Mouse (Mus musculus) cerebellum, postnatal 14 days (tissue): ENCODE data around the gene Zfp184.
A peak's percentile ranks its signal among the peaks of the same experiment; 100 is the strongest.

Experiments
- DNase-seq, 2 experiments: peaks; one replicate each; pipeline ENCODE4 v3.0.0; 2021; ENCODE audit warnings: mixed read lengths in 2 of 2

Gene Zfp184

DNA sequence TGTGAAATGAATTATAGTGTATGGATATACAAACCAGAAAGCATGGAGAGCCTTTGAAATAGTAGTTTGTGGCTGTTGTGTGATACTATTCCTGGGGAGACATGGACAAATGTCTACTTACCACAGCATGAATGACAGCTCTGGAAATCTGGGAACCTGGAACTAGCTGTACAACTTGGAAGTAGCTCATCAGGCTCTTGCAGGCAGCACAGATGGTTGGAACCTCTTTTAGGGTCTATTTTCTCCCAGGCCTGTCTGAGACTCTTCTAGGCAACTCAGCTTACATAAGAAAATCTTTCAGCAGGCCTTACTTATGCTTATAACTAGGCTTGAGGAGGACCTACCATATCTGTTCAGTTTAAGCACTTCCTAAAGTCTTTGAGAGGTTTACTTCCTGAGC lies 21.5 kb upstream of the Zfp184 start:
- no peak for DNase-seq

DNA sequence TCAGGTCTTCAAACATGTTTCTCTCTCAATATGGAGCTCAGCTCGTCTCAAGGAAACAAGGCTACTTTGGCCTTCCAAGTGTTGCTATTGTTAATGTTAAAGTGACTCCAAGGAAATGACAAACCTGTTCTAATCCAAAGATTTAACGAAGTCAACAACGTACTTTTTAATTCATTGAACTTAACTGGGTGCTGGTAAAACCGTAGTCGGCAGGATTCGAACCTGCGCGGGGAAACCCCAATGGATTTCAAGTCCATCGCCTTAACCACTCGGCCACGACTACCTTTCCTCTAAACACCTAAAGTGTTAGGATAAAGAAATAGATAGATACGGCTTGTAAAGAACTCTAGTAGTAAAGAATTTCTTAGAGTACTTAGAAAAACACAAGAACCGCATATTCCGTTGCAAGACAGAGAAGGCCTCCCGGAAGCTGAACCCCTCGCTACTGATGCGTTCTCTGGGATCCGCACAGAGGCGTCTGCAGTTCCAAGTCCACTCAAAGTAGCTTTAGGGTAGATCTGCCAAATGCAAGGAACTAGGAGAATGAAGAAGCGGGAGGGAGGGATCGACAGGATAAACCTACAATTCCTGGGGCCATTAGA lies 20.1 kb upstream of the Zfp184 start:
- peak in 1 of 2 experiments; percentile 22 for DNase-seq

DNA sequence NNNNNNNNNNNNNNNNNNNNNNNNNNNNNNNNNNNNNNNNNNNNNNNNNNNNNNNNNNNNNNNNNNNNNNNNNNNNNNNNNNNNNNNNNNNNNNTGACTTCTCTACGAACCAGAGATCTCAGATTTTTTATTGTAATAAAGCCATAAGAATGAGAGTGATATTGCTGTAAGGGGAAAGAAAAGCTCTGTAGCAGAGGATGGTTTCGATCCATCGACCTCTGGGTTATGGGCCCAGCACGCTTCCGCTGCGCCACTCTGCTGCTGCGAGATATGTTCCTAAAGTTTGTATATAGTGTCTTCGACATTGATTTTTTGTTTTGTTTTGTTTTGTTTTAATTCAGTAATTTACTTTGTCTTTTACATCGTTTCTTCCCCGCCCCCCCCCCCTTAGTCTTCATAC lies 13.9 kb upstream of the Zfp184 start:
- DNase-seq: no peak

DNA sequence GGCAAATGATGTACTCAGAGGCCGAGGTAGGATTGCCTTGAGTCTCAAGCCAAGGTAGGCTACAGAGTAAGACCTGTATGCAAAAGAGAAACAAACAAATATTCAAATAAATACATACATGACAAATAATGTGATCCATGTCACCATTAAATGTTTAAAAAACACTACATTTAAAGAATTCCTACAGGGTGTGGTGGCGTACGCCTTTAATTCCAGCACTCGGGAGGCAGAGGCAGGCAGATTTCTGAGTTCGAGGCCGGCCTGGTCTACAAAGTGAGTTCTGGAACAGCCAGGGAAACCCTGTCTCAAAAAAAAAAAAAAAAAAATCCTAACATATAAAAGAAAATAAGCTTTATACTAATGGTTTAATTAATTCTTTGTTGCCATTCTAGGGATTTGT lies 13.2 kb upstream of the Zfp184 start:
- no peak for DNase-seq

DNA sequence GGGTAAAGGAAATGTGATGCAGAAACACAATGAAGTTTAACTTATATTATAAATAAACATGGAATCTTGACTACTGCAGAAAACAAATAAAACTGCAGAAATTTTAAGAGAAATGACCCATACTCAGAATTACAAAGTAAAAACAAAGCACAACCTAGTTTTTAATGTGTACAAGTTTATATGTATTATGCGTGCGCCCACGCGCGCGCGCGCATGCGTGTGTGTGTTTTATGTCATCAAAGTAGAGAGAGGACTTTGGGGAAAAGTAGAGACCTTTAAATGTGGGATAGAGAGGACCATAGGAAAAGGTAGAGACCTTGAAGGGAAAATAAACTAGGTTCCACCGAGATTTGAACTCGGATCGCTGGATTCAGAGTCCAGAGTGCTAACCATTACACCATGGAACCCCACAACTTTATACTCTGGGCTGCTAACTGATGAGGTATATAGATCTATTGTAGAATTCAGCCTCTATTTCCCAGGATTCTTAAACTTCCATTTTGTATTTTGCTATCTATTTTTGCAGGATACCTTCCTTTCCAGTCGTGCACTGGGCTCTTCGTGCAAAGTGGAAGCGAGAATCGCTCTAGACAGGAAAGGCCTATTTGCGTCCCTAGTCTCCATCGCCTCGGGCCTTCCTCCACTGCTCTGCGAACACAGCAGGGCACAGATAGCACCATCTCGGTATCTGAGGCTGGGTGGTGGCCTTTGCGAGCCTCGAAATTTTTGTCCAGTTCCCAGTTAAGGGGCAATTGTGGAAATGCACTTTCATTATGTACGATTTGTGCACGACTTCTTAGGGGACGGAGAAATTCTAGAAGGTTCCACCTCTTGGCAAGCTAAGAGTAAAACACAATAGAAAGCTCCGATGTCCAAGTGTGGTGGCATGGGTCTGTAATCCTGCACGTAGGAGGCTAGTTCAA lies 11.0 kb upstream of the Zfp184 start:
- DNase-seq: peak in 1 of 2 experiments; percentile 20

DNA sequence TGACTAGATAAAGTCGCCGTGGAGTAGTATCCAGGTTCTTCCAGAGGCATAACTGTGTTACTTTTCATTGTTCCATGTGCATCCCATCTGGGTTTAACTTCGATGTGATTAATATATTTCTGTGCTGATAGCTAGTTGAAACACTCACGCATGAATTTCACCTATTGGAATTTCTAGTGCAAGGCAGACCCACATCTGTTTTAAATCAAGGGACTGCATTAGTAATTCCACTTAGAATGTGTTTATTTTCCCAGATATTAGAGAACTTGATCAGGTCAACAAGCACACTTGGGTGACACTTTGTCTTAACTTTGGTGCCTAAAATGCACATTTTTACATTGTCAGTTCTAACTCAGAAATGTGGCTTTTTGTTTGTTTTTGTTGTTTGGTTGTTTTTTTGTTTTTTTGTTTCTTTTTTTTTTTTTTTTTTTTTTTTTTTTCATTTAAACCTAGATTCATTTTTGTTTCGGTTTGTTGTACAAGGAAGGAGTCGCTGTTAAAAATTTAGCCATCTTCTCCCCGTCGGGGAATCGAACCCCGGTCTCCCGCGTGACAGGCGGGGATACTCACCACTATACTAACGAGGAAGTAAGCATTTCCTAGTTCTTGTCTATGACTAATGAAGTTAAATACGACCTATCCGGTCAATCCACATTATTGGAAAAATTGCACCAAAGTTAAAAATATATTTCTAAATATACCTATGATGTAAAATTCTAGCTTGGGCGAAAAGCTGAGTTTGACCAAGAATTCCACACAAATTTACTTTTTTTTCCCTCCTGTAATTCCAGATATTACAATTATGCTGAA lies 9.7 kb upstream of the Zfp184 start:
- peak; percentile 49 to 71 for DNase-seq

DNA sequence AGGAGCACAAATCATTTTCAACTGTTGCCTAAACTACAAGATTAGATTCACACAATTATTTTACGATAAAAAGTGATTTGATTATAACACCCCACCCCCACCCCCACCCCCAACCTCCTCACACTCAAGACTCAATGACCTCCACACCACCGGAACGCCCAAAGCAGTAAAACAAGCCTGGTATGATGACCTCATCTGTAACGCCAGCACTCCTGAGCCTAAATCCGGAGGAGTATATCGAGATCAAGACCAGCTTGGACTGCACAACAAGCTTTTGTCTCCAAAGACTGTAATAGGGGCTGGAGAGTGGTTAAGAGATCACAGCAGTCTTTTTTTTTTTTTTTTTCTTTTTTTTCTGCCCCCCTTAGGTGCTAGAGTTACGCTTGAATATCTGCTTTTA lies 9.1 kb upstream of the Zfp184 start:
- DNase-seq: no peak

DNA sequence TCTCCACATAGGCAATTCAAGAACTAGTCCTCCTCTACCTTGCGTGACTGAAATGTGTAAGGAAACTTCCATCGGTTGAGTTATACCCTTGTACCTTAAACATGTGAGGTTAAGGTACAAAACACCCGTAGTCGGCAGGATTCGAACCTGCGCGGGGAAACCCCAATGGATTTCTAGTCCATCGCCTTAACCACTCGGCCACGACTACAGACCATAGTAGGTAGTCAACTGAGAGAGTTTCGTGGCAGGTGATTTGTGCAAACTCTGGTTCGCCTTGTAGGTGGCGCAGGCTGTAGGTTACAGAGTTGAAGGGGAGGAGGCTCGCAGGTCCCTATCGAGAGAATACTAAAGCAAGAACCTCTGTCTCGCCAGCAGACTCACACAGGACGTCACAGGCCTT lies 7.9 kb upstream of the Zfp184 start:
- DNase-seq: peak; percentile 18 to 33

DNA sequence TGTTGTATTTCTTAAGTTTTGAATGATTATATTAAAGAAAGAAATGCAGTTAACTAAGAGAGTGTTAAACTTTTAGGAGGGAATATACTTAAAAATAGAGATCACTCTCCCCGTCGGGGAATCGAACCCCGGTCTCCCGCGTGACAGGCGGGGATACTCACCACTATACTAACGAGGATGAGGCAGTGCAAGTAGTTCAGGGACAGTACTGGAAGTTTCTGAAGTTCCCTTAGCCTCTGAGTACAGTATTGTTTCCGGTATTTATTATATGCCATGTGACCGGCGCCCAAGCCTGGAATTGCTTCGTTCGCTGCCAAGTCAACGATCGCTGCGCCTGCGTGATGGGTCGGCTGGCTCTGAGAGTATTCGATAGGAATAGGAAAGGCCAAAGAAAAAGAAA lies 4.7 kb upstream of the Zfp184 start:
- DNase-seq: peak; percentile 87 to 89

DNA sequence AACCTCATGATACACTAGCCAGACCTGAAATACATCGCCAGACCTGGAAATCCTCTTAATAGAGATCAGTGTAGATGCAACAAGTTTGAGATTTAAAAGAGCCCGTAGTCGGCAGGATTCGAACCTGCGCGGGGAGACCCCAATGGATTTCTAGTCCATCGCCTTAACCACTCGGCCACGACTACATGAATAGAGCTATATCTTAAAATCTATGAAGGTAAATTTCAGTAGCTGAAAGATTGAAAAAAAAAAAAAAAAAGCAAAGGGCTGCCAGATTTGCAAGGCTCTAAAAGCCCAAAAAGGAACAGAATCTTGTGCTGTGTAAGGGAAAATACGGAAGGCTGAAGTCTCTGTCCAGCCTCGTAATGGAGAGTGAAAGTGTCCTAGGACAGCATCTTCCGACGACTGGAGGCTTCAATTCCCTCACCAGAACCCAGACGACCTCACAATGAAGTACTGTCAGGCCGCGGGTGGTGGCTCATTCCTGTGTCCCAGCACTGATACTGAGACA lies 4.0 kb upstream of the Zfp184 start:
- peak; percentile 86 to 87 for DNase-seq

DNA sequence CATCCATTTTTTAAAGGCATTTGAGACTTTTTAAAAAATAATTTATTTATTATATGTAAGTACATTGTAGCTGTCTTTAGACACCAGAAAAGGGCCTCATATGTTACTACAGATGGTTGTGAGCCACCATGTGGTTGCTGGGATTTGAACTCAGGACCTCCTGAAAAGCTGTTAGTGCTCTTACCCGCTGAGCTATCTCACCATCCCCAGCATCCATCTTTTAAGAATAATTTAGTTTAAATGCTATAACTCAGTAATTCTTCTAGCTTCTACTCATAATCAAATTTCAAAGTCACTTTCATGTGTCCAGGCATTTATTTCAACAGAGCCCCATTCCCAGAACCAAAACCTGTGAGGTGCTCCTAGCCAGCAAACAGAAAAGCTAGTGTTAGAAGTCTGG lies 1.2 kb upstream of the Zfp184 start:
- no peak for DNase-seq

DNA sequence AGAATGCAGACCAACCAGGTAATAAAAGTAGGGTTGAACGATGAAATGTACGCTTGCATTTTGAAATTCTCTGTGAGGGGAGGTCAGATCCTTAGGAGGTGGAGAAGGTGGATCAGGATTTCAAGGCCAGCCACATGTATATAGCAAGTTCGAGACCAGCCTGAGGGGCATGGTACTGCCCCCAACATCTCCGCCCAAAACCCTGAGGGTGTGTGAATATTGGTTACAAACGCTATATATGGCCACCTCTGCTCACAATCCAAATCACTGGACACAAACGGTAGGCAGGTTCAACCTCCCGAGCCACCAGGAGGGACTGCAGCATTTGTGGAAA lies 335 bp upstream of the Zfp184 start:
- no peak for DNase-seq

DNA sequence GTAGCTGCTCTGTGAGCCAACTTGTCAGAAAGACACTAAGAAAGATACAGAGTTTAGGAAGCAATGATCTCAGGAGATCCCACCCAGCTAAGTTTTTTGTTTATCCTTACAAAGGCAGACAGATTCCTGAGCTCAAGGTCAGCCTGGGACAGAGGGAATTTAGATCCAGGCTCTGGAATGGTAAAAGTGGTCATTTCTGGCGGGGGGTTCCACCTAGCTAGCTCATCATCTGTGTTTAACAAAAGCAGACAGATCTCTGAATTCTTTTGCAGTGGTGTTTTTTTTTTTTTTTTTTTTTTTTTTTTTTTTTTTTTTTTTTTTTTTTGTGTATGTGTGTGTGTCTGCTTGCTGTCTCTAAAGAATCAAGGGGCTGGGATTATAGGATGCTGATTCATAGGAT lies 24.4 kb downstream of the Zfp184 start:
- no peak for DNase-seq

DNA sequence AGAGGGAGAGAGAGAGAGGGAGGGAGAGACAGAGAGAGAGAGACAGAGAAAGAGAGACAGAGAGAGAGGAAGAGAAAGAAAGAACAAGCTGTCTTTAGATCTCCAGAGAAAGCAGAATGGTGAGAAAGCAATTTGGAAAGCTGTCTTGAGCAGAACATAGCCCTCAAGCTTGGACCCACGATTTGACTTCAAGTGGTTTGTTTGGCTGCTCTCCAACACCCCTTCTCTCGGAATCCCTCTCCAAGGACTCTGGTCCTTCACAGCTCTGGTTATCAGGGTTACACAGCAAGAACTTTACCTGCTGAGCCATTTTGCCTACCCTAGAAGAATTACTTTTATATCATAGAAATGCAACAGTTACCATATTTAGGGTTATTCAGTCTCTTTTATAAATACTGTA lies 24.9 kb downstream of the Zfp184 start:
- no peak for DNase-seq

DNA sequence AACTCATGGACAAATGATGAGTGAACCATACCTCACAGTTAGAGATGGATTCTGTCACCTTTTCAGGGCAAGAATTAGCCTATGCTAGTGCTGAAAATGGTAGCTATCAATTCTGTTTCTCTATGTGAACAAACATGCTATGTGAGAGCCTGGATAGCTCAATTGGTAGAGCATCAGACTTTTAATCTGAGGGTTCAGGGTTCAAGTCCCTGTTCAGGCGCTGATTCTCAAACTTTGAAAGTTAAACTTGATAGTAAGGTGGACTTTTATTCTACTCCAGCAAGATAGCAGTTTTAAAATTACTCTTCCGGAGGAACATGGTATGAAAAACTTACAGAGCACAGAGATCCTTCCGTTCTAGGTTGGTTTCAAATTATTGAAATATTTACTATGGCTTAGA lies 26.7 kb downstream of the Zfp184 start:
- peak; percentile 20 to 31 for DNase-seq

DNA sequence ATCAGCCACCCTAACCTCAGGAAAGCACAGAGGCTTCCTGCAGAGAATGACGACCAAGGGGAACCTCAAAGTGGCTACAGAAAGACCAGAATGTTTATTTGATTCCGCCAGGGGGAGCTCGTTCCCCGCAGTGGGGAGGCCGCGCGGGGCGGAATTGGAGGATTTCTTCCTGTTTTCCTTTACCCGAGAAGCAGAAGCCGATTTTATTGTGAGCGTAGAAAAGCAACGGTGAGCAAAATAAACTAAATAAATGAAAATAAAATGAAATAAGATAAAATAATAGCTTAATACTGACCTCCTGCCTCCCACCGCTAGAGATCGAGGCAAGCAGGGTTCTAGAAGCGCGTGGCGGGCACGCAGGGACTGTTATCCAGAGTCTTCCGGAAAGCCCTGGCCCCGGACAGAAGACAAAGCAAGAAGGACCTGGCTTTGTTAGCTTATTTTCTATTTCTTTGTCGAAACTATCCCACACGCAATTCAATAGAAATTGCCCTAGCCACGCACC lies 29.4 kb downstream of the Zfp184 start:
- DNase-seq: peak; percentile 95

DNA sequence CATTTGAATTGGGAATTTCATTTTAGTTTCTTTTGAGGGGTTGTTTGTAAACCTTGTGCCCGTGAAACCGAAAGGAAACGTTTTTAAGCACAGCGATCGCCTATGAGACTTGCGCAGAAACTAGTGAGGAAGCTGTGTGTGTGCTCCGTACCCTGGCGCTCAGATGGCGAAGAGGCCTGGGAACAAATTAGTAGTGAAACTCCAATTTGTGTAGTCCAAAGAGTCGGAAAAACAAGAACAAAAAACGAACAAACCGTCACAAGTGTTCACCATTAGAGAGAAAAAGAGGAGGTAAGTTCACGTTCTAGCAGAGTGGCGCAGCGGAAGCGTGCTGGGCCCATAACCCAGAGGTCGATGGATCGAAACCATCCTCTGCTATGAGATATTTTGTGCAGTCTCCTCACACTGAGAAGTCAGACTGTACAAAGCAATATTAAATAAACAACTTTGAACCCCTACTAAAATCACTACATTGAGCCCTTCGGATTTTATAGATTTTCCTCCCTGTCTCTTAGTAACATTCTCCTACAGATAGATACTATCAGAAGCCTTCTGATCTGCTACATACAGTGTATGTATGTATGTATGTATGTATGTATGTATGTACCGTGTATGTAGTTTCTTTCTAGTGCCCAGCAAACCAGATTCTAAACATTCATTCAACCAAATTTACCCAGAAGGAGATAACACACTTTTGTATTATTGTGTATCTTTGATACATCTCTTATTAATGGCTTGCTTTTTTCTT lies 30.0 kb downstream of the Zfp184 start:
- peak; percentile 82 for DNase-seq

DNA sequence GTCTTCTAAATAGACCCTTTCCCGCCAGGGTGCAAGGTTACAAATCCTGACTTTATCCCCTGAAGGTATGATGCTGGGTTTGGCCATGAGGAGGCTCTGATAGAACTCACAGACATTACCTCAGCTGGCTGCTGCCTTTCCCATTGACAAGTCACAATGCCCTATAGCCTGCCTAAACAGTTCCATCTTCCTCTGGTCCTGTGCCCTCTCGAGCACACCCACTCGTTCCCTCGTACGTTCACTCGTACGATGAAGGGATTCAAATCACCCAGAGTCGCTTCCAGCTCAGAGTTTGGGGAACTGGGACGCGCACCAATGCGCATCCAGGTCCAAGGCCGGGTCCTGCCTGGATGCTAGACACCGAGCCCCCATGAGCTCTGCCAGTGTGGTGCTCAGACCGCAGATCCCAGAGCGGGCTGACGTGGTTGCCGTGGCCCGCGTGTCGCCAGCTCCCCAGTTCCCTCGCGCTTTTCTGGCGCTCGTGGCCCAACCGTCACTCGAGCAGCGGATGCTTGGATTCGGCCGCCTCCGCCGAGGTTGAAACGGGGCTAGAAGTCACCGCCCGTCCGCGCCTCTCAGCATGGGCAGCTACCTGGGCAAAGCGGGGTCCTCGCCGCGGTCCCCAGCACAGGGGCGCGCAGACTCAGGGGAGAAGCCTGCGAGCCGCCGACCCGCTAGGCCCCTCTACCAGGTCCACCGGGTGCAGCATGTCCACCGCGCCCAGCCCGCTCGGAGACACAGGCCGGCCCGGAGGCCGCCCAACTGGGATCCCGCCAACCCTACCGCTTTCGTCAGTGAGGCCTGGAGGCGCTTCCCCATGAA lies 36.3 kb downstream of the Zfp184 start, which contains the start of gene Pom121l2:
TSS of gene Pom121l2 (plus strand) at position 214 of the 822 bp plus-strand sequence.
- DNase-seq: peak; percentile 55 to 62

DNA sequence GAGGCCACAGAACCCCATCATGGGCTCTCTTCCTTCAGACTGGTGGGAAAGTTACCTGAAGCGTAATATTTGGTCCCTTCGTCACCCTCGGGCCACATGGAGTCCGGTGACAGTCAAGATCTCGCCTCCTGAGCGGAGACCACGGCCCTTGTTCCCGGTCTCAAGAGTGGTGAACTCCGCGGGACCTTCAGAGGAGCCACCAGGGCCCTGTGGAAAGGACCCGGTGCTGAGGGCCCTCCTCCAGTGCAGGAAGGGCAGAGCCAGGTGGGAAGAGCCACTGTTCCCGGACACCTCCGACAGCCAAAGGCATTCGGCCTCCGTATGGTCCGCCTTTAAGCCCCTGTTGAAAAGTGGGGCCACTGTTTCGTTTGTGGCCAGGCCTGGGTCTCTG lies 36.9 kb downstream of the Zfp184 start:
- no peak for DNase-seq

DNA sequence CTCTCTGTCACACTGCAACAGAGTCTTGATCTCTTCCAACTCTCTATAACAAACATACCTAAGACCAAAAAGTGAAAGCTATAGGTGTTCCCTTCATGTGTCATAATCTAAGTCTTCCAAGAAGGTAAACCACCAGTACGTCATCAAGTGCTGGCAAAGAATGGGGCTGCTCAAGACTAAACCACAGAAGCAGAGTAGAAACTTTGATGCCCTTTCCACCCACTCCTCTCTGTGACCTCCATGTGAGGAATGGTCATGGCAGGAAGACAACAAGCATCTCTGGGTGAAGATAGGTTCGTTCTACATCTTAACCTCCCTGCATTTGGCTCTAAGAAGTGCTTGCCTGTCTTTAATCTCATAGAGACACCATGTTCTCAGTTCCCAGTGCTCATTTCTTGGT lies 39.6 kb downstream of the Zfp184 start:
- DNase-seq: no peak

DNA sequence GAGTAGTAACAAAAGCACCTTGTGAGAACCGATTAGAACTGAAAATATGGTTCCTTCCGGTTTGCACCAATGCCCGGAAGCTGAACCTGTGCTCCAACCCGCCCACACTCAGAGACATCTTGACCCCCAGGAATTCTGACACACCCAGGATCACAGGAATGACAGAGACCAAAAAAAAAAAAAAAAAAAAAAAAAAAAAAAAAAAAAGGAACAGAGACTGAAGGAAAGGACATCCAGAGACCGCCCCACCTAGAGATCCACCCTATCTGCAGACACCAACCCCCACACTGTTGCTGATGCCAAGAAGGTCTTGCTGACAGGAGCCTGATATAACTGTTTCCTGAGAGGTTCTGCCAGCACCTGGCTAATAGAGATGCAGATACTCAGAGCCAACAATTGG lies 47.7 kb downstream of the Zfp184 start:
- no peak for DNase-seq
